Comparison of ENCODE assay signal across 11 mouse cellular contexts in genomic region chr5:112029955-112030354, GRCm38 (mm10).
DNase-seq lines count a peak whose midpoint lies in the region; ATAC-seq and TF ChIP-seq lines count a peak whose summit lies in the region.
"Had no signal": no experiment of that assay in that cellular context is flagged by ENCODE, and none has a peak within 500 bp of the region (broad histone marks: within the 10 kb centered on the region; RNA-seq: fewer than 3 reads in every experiment).

No protein-coding gene starts in this region.

- peak overlapping the region; percentile 31 for H3K9ac ChIP-seq in forebrain, embryonic 16.5 days (replicated peaks; ENCODE audit: low read depth, low read length)
- H3K9ac ChIP-seq in midbrain, postnatal 0 days (replicated peaks; ENCODE audit: low read length, poor library complexity, severe bottlenecking) = no peak overlapping the region
- H3K9ac ChIP-seq: liver, embryonic 13.5 days had no signal

- H3K36me3 ChIP-seq in forebrain, embryonic 16.5 days (ENCODE audit: control insufficient read depth, insufficient read depth) = no peaks in the 10 kb centered on the region
- H3K36me3 ChIP-seq in midbrain, postnatal 0 days (ENCODE audit: insufficient read depth, low read length) = no peaks in the 10 kb centered on the region
- no peaks in the 10 kb centered on the region for H3K36me3 ChIP-seq in heart, embryonic 10.5 days
- H3K36me3 ChIP-seq: liver, embryonic 13.5 days had no signal

- peaks cover 20% of the 10 kb centered on the region for H3K4me1 ChIP-seq in forebrain, embryonic 16.5 days (replicated peaks; ENCODE audit: control insufficient read depth, insufficient read depth, low read length)
- peaks cover 12% of the 10 kb centered on the region for H3K4me1 ChIP-seq in midbrain, postnatal 0 days (ENCODE audit: insufficient read depth, low read length)
- no peaks in the 10 kb centered on the region for H3K4me1 ChIP-seq in heart, embryonic 10.5 days
- H3K4me1 ChIP-seq: liver, embryonic 13.5 days had no signal

- H3K27me3 ChIP-seq in forebrain, embryonic 16.5 days (replicated peaks; ENCODE audit: control insufficient read depth, insufficient read depth, low read length) = no peaks in the 10 kb centered on the region
- H3K27me3 ChIP-seq in midbrain, postnatal 0 days (ENCODE audit: insufficient read depth, low read length) = no peaks in the 10 kb centered on the region
- H3K27me3 ChIP-seq in heart, embryonic 10.5 days (ENCODE audit: insufficient read depth, poor library complexity, severe bottlenecking) = no peaks in the 10 kb centered on the region
- H3K27me3 ChIP-seq: liver, embryonic 13.5 days had no signal

- H3K27ac ChIP-seq in forebrain, embryonic 16.5 days (ENCODE audit: low read length) = peak overlapping the region; percentile 70
- peak overlapping the region; percentile 83 for H3K27ac ChIP-seq in midbrain, postnatal 0 days (ENCODE audit: low read depth, low read length)
- no peak overlapping the region for H3K27ac ChIP-seq in heart, embryonic 10.5 days
- H3K27ac ChIP-seq: liver, embryonic 13.5 days had no signal

- peak; percentile 71 for ATAC-seq in forebrain, embryonic 16.5 days
- ATAC-seq in midbrain, postnatal 0 days (ENCODE audit: low FRiP score) = peak; percentile 71

- DNase-seq in brain, adult 2 months (ENCODE audit: low read depth, low spot score) = peak; percentile 73
- DNase-seq in layer of hippocampus, adult 9-11 months = peak; percentile 57
- peak; percentile 89 for DNase-seq in midbrain, postnatal 0 days (ENCODE audit: low spot score)
- no peak for DNase-seq in heart, embryonic 10.5 days (ENCODE audit: low spot score)
- no peak for DNase-seq in heart, adult 8-10 months (ENCODE audit: low spot score)
- DNase-seq in spleen, postnatal 10 days (ENCODE audit: low spot score in 2 of 2) = no peak
- no peak for DNase-seq in lung, postnatal 25 days (ENCODE audit: low spot score)
- DNase-seq: heart, adult 11 months; kidney, adult 8-10 months; liver, embryonic 13.5 days had no signal

- 0 out of 2 replicates have a peak overlapping the region, but pooled peaks have one; percentile 15 for H3K4me2 ChIP-seq in forebrain, embryonic 16.5 days (ENCODE audit: low read length)
- H3K4me2 ChIP-seq in midbrain, postnatal 0 days (ENCODE audit: low read depth, low read length, poor library complexity, severe bottlenecking) = no peak overlapping the region
- H3K4me2 ChIP-seq: liver, embryonic 13.5 days had no signal

- TF ChIP-seq CTCF in midbrain, postnatal 0 days (IDR thresholded peaks at IDR 0.05) = no peak

- 12% methylated on average over 11 of the region's 11 CpGs for WGBS in forebrain, embryonic 16.5 days
- 12% methylated on average over 11 of the region's 11 CpGs for WGBS in midbrain, postnatal 0 days
- WGBS in heart, embryonic 10.5 days = 57% methylated on average over 11 of the region's 11 CpGs

- H3K9me3 ChIP-seq in forebrain, embryonic 16.5 days (ENCODE audit: control insufficient read depth, low read length) = no peaks in the 10 kb centered on the region
- H3K9me3 ChIP-seq in midbrain, postnatal 0 days (ENCODE audit: low read length) = no peaks in the 10 kb centered on the region
- H3K9me3 ChIP-seq in heart, embryonic 10.5 days = no peaks in the 10 kb centered on the region
- H3K9me3 ChIP-seq: liver, embryonic 13.5 days had no signal

- no peak overlapping the region for H3K4me3 ChIP-seq in forebrain, embryonic 16.5 days (replicated peaks; ENCODE audit: low read length)
- H3K4me3 ChIP-seq in midbrain, postnatal 0 days (ENCODE audit: low read depth, low read length) = no peak overlapping the region
- no peak overlapping the region for H3K4me3 ChIP-seq in heart, embryonic 10.5 days
- H3K4me3 ChIP-seq: liver, embryonic 13.5 days had no signal

Comparison
In these comparisons a context has a peak if more than half of its experiments do, and no peak if none do; other contexts are left out.
1. DNase-seq: peak in brain, adult 2 months (single experiment), layer of hippocampus, adult 9-11 months (single experiment) and midbrain, postnatal 0 days (single experiment); none in heart, embryonic 10.5 days (single experiment), heart, adult 8-10 months (single experiment), spleen, postnatal 10 days (0 of 2) and lung, postnatal 25 days (single experiment).